Mouse (Mus musculus): Measurements from ENCODE around the gene Slc15a5. TPM values are rescaled to one million over a fixed set of nuclear protein-coding genes. Genes with fewer than 3 reads are reported as not detected.

The Slc15a5 gene
- total RNA-seq (2014; fragmentation: Nextera tagmentation) (not detected in 2 replicates), total RNA-seq (2017) (0.98 TPM in 1 of 2 replicates, not detected in the other), polyA plus RNA-seq (2012) (not detected in 2 replicates)

DNA sequence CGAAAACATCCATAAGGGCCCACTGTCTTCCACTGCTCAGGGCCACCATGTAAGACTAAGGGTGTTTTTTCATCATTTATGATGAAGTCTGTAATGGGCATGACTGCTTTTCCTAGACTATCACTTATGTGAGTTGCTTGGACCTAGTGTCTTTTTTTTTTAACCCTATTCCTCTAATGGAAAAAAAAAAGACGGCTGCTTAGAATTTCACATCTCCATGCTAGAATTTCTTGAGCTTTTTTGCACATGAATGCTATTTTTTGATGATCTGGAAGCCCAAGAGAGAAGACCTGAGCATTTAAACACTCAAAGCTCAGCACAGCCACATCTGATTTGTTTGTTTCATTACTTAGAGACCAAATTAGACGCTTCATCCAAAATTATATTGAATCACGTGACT, at the start of gene Slc15a5:
TSS of gene Slc15a5 (minus strand) at position 101 of the 400 bp plus-strand sequence.
- no peak for TF ChIP-seq CTCF (IDR thresholded peaks at IDR 0.05; ENCODE audit: low read depth, low read length)
- TF ChIP-seq POLR2AphosphoS5 (IDR thresholded peaks at IDR 0.05; ENCODE audit: insufficient replicate concordance, low read depth, low read length) = no peak
- no peak for TF ChIP-seq TAL1 (conservative IDR thresholded peaks at IDR 0.05; ENCODE audit: low read depth, low read length)
- no peak for TF ChIP-seq GATA2 (IDR thresholded peaks at IDR 0.05; ENCODE audit: borderline replicate concordance, low read depth, low read length)
- no peak for TF ChIP-seq GATA1 (IDR thresholded peaks at IDR 0.05; ENCODE audit: borderline replicate concordance, low read length)
- Histone ChIP-seq H3K4me1 (ENCODE audit: insufficient read depth, low read depth, low read length) (no peaks in the 10 kb centered on the region), H3K27me3 (ENCODE audit: insufficient read depth, low read length) (no peaks in the 10 kb centered on the region), H3K4me3 (ENCODE audit: low read depth, low read length) (no peak within 1 kb of the TSS), H3K9me3 (replicated peaks) (peaks cover 24% of the 10 kb centered on the region), H3K36me3 (replicated peaks) (no peaks in the 10 kb centered on the region)
- DNase-seq (ENCODE audit: low spot score) (no peak), ATAC-seq (ENCODE audit: extremely low read depth, insufficient number of reproducible peaks, low FRiP score, poor library complexity, severe bottlenecking) (no peak)

DNA sequence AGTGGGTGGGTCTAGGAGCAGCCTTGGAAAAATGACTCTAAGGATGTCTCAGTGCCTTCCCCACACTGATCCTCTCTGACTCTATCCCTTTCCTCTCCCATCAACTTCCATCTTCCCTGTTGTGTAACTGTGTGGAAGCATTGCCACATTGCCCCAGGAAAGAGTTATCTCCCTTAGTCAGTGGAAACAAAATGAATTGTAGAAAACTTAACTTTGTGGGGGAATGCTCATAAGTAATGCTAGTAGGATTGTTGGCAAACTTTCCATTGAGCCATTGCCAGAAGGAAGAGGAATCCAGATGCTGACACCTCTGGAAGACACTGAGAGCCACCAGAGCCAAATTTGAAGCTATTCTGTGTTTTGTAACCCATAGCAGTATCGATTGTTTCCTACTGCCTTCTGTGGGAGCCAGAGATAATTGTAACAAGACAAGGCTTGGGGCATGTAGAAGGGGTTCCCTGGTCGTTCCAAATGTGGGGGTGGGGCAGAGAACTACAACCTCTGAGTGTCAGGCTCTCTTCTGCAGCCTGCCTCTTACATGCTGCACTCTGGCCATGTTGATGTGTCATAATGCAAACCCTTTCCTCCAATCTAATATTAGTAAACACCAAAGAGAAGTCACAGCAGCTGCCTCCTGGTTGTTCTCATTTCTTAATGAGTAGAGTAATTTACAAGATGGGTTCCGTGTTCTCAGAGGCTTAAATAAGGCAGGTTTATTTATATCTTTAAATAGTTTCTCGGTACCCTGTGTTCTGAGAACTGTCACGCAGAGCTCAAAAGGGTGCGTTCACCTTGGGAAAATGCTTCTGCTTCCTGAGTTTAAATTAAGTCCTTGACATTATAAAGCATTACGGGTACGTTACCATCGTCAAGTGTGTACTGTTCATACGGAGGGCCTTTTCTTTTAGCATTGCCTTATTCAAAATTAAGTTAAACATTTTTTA, 48.9 kb upstream of the Slc15a5 start:
- no peak for DNase-seq (ENCODE audit: low spot score)
- Histone ChIP-seq H3K9me3 (replicated peaks) (peaks cover 16% of the 10 kb centered on the region), H3K4me3 (ENCODE audit: low read depth, low read length) (no peak overlapping the region), H3K36me3 (replicated peaks) (no peaks in the 10 kb centered on the region), H3K27me3 (ENCODE audit: insufficient read depth, low read length) (no peaks in the 10 kb centered on the region), H3K4me1 (ENCODE audit: insufficient read depth, low read depth, low read length) (no peaks in the 10 kb centered on the region)
- no peak for TF ChIP-seq POLR2AphosphoS5 (IDR thresholded peaks at IDR 0.05; ENCODE audit: insufficient replicate concordance, low read depth, low read length)
- no peak for TF ChIP-seq GATA2 (IDR thresholded peaks at IDR 0.05; ENCODE audit: borderline replicate concordance, low read depth, low read length)
- no peak for TF ChIP-seq CTCF (IDR thresholded peaks at IDR 0.05; ENCODE audit: low read depth, low read length)
- TF ChIP-seq TAL1 (conservative IDR thresholded peaks at IDR 0.05; ENCODE audit: low read depth, low read length) = no peak
- TF ChIP-seq GATA1 (IDR thresholded peaks at IDR 0.05; ENCODE audit: borderline replicate concordance, low read length) = no peak
- no peak for ATAC-seq (ENCODE audit: extremely low read depth, insufficient number of reproducible peaks, low FRiP score, poor library complexity, severe bottlenecking)

DNA sequence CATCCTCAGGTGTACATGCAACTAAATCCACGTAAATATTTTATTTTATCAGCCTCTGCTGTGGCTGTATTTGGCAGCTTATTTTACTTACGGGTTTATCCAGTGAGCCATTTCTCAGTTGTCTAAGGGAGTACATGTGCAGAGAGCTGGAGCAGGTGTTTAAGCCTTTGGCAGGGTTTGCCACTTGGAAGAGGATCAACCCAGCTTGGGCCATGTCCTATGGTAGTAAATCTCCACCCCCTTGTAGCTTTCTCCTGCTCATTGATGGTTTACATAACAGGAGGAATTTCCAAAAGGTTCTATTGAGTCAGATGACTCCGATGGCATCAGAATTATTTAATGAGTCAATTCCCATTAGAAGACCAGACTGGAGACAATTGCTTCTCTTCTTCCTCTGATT, 37.8 kb upstream of the Slc15a5 start:
- ATAC-seq (ENCODE audit: extremely low read depth, insufficient number of reproducible peaks, low FRiP score, poor library complexity, severe bottlenecking) (no peak), DNase-seq (ENCODE audit: low spot score) (no peak)
- TF ChIP-seq TAL1 (conservative IDR thresholded peaks at IDR 0.05; ENCODE audit: low read depth, low read length) (no peak), POLR2AphosphoS5 (IDR thresholded peaks at IDR 0.05; ENCODE audit: insufficient replicate concordance, low read depth, low read length) (no peak), GATA1 (IDR thresholded peaks at IDR 0.05; ENCODE audit: borderline replicate concordance, low read length) (no peak), GATA2 (IDR thresholded peaks at IDR 0.05; ENCODE audit: borderline replicate concordance, low read depth, low read length) (no peak), CTCF (IDR thresholded peaks at IDR 0.05; ENCODE audit: low read depth, low read length) (no peak)
- H3K4me1 ChIP-seq (ENCODE audit: insufficient read depth, low read depth, low read length) = no peaks in the 10 kb centered on the region
- no peak overlapping the region for H3K4me3 ChIP-seq (ENCODE audit: low read depth, low read length)
- H3K27me3 ChIP-seq (ENCODE audit: insufficient read depth, low read length) = no peaks in the 10 kb centered on the region
- H3K36me3 ChIP-seq (replicated peaks) = no peaks in the 10 kb centered on the region
- peaks cover 24% of the 10 kb centered on the region for H3K9me3 ChIP-seq (replicated peaks)

DNA sequence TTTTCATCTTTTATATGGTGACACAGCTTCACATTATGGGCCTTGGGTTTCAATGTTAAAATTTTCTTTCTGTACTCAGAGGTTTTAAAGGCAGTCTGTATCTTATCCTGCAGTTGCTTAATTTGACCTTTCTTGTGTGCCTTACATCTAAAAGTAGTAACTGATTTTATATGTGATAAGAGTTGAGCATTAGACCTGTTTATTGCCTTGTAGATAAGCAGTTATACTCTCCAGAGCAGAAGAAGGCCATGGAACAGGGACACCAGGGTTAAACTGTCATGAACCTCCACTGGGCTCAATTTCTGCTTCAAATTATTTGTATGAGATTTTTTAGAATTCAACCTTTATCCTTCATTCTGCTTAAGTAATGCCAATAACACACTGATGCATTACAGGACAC, 24.8 kb upstream of the Slc15a5 start:
- DNase-seq (ENCODE audit: low spot score) = no peak
- ATAC-seq (ENCODE audit: extremely low read depth, insufficient number of reproducible peaks, low FRiP score, poor library complexity, severe bottlenecking) = no peak
- H3K9me3 ChIP-seq (replicated peaks) = peaks cover 24% of the 10 kb centered on the region
- H3K36me3 ChIP-seq (replicated peaks) = no peaks in the 10 kb centered on the region
- no peak overlapping the region for H3K4me3 ChIP-seq (ENCODE audit: low read depth, low read length)
- no peaks in the 10 kb centered on the region for H3K27me3 ChIP-seq (ENCODE audit: insufficient read depth, low read length)
- H3K4me1 ChIP-seq (ENCODE audit: insufficient read depth, low read depth, low read length) = no peaks in the 10 kb centered on the region
- TF ChIP-seq CTCF (IDR thresholded peaks at IDR 0.05; ENCODE audit: low read depth, low read length) = no peak
- no peak for TF ChIP-seq POLR2AphosphoS5 (IDR thresholded peaks at IDR 0.05; ENCODE audit: insufficient replicate concordance, low read depth, low read length)
- no peak for TF ChIP-seq TAL1 (conservative IDR thresholded peaks at IDR 0.05; ENCODE audit: low read depth, low read length)
- no peak for TF ChIP-seq GATA1 (IDR thresholded peaks at IDR 0.05; ENCODE audit: borderline replicate concordance, low read length)
- no peak for TF ChIP-seq GATA2 (IDR thresholded peaks at IDR 0.05; ENCODE audit: borderline replicate concordance, low read depth, low read length)

DNA sequence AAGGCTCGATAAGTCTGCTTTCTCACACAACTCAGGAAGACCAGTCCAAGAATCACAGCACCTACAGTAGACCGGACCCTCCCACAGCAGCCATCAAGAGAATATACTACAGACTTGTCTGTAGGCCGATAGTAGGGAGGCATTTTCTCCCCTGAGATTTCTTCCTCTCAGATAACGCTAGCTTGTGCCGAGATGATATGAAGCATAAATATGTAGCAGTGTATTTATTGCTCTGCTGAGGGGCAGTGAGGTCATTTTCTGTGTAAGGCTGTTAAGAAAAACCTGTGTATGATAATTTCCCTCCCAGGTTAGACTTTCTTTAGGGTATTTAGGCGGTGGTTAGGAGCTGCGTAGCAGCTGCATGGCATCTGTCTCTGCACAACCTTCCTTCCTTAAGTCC, 23.2 kb upstream of the Slc15a5 start:
- no peaks in the 10 kb centered on the region for H3K4me1 ChIP-seq (ENCODE audit: insufficient read depth, low read depth, low read length)
- TF ChIP-seq GATA1 (IDR thresholded peaks at IDR 0.05; ENCODE audit: borderline replicate concordance, low read length) = no peak
- TF ChIP-seq TAL1 (conservative IDR thresholded peaks at IDR 0.05; ENCODE audit: low read depth, low read length) = no peak
- no peak for TF ChIP-seq CTCF (IDR thresholded peaks at IDR 0.05; ENCODE audit: low read depth, low read length)
- TF ChIP-seq POLR2AphosphoS5 (IDR thresholded peaks at IDR 0.05; ENCODE audit: insufficient replicate concordance, low read depth, low read length) = no peak
- no peak for TF ChIP-seq GATA2 (IDR thresholded peaks at IDR 0.05; ENCODE audit: borderline replicate concordance, low read depth, low read length)
- DNase-seq (ENCODE audit: low spot score) (no peak), ATAC-seq (ENCODE audit: extremely low read depth, insufficient number of reproducible peaks, low FRiP score, poor library complexity, severe bottlenecking) (no peak)
- H3K4me3 ChIP-seq (ENCODE audit: low read depth, low read length) = no peak overlapping the region
- no peaks in the 10 kb centered on the region for H3K36me3 ChIP-seq (replicated peaks)
- H3K27me3 ChIP-seq (ENCODE audit: insufficient read depth, low read length) = no peaks in the 10 kb centered on the region
- peaks cover 24% of the 10 kb centered on the region for H3K9me3 ChIP-seq (replicated peaks)

DNA sequence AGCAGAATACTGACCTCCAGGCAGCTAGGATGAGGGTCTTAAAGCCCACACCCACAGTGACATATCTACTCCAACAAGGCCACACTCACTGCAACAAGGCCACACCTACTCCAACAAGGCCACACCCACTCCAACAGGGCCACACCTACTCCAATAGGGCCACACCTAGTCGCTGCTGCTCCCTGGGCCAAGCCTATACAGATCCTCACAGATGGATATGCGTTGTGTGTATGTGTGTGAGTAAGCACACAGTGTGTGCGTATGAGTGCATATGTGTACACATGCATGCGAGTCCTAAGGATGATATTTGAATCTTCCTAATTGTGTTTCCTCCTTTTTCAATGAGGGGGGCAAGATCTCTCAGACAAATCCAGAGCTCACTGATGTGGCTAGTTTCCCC, 22.1 kb upstream of the Slc15a5 start:
- no peaks in the 10 kb centered on the region for H3K36me3 ChIP-seq (replicated peaks)
- no peak for DNase-seq (ENCODE audit: low spot score)
- no peaks in the 10 kb centered on the region for H3K4me1 ChIP-seq (ENCODE audit: insufficient read depth, low read depth, low read length)
- no peaks in the 10 kb centered on the region for H3K27me3 ChIP-seq (ENCODE audit: insufficient read depth, low read length)
- TF ChIP-seq POLR2AphosphoS5 (IDR thresholded peaks at IDR 0.05; ENCODE audit: insufficient replicate concordance, low read depth, low read length) (no peak), TAL1 (conservative IDR thresholded peaks at IDR 0.05; ENCODE audit: low read depth, low read length) (no peak), GATA2 (IDR thresholded peaks at IDR 0.05; ENCODE audit: borderline replicate concordance, low read depth, low read length) (no peak), GATA1 (IDR thresholded peaks at IDR 0.05; ENCODE audit: borderline replicate concordance, low read length) (no peak)
- no peak overlapping the region for H3K4me3 ChIP-seq (ENCODE audit: low read depth, low read length)
- H3K9me3 ChIP-seq (replicated peaks) = peaks cover 28% of the 10 kb centered on the region
- ATAC-seq (ENCODE audit: extremely low read depth, insufficient number of reproducible peaks, low FRiP score, poor library complexity, severe bottlenecking) = no peak
